Mouse (Mus musculus) lung, embryonic 16.5 days (tissue): Measurements from ENCODE around the gene Entpd6. TPM values are rescaled to one million over a fixed set of nuclear protein-coding genes. Genes with fewer than 3 reads are reported as not detected.

Source experiments
- polyA plus RNA-seq: library from polyadenylated mRNA; unstranded; fragments of >200 nt; fragmentation: Nextera tagmentation; extraction: Ambion mirVana; gene quantifications from 2 replicates; pipeline ENCODE4 v1.2.1, GENCODE M21; 2015

The Entpd6 gene
- polyA plus RNA-seq, 1 experiment from 2014 or later = 29.9 TPM

Other genes starting within 250 kb of the Entpd6 start
- gene Cst7, start 178.6 kb upstream of the Entpd6 start, polyA plus RNA-seq = 0.20 and 0.36 TPM in 2 replicates
- gene Apmap, start 140.5 kb upstream of the Entpd6 start, polyA plus RNA-seq = 56.6 and 57.2 TPM in 2 replicates
- gene Acss1, start 80.5 kb upstream of the Entpd6 start, polyA plus RNA-seq = 11.3 and 14.7 TPM in 2 replicates
- not detected in 2 replicates for gene Vsx1, start 59.7 kb upstream of the Entpd6 start, polyA plus RNA-seq
- 92.4 and 94.3 TPM in 2 replicates for gene Pygb, start 37.7 kb downstream of the Entpd6 start, polyA plus RNA-seq
- gene Abhd12, start 155.7 kb downstream of the Entpd6 start, polyA plus RNA-seq = 53.4 and 56.4 TPM in 2 replicates
- 34.8 and 34.9 TPM in 2 replicates for gene Gins1, start 156.4 kb downstream of the Entpd6 start, polyA plus RNA-seq